Mouse (Mus musculus): ENCODE measurements at regions not wholly inside any gene's neighbourhood (a gene's known extent, or its start where the extent isn't known, plus 50 kb on each side); places are given as distances from the start of the nearest gene placed in this dataset.

- no peaks in the 10 kb centered on the region for H3K36me3 ChIP-seq (ENCODE audit: insufficient read depth)
- no peaks in the 10 kb centered on the region for H3K27me3 ChIP-seq (ENCODE audit: insufficient read depth, low read length)
- no peak overlapping the region for H3K4me3 ChIP-seq (ENCODE audit: low read depth, low read length)
- no peak overlapping the region for H3K27ac ChIP-seq (ENCODE audit: low read depth)
- no peaks in the 10 kb centered on the region for H3K4me1 ChIP-seq (ENCODE audit: insufficient read depth)
- ATAC-seq (ENCODE audit: insufficient read depth) (no peak), DNase-seq (no peak)
- no peak overlapping the region for H3K4me2 ChIP-seq
- H3K9me3 ChIP-seq (ENCODE audit: low read depth, low read length): no peaks in the 10 kb centered on the region
- no peak for TF ChIP-seq CTCF (IDR thresholded peaks at IDR 0.05; ENCODE audit: low read depth)
- 86% methylated on average over 1 of the region's 1 CpGs for WGBS
- no peak overlapping the region for H3K9ac ChIP-seq
These were observed 732.3 kb downstream of the Sis start for GRCm38 (mm10) chr3:72235322-72235721.

DNA sequence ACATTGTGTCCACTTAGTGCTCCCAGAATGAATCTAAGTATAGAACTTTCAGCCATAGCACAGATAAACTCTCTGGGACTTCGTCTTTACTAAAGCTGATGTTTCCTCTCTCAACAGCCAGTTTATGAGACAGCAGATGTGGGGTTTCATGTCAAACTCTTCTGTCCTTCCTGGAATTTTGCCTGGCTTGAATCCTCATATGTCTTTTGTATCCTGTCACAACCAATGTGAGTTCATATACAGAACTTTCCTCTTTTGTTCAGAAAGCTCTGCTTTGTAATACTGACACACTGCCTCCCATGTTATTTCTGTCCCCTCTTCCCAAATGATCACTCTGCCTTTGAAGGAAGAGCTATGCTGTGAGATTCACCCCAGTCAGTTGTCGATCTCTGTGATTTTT lies 739.8 kb downstream of the Sis start:
- H3K27ac ChIP-seq (ENCODE audit: low read depth): no peak overlapping the region
- H3K4me2 ChIP-seq: no peak overlapping the region
- no peaks in the 10 kb centered on the region for H3K36me3 ChIP-seq (ENCODE audit: insufficient read depth)
- no peaks in the 10 kb centered on the region for H3K27me3 ChIP-seq (ENCODE audit: insufficient read depth, low read length)
- H3K9me3 ChIP-seq (ENCODE audit: low read depth, low read length): no peaks in the 10 kb centered on the region
- H3K4me1 ChIP-seq (ENCODE audit: insufficient read depth): no peaks in the 10 kb centered on the region
- 44% methylated on average over 2 of the region's 2 CpGs for WGBS
- H3K4me3 ChIP-seq (ENCODE audit: low read depth, low read length): no peak overlapping the region
- peak; percentile 76 for DNase-seq
- ATAC-seq (ENCODE audit: insufficient read depth): peak; percentile 63; the same call in 1 of the 2 replicates
- TF ChIP-seq CTCF (IDR thresholded peaks at IDR 0.05; ENCODE audit: low read depth): no peak
- H3K9ac ChIP-seq: no peak overlapping the region
